Mouse (Mus musculus): ENCODE measurements at regions not wholly inside any gene's neighbourhood (a gene's known extent, or its start where the extent isn't known, plus 50 kb on each side); places are given as distances from the start of the nearest gene placed in this dataset.
"Not testable (repeated sequence)": the region's sequence is repeated elsewhere in the genome, so short reads cannot be mapped to it uniquely, and the experiment has no call there.

- TF ChIP-seq GATA1 (IDR thresholded peaks at IDR 0.05; ENCODE audit: borderline replicate concordance, low read length) = no peak
- no peak for TF ChIP-seq GATA2 (IDR thresholded peaks at IDR 0.05; ENCODE audit: borderline replicate concordance, low read depth, low read length)
- TF ChIP-seq CTCF (IDR thresholded peaks at IDR 0.05; ENCODE audit: low read depth, low read length) = no peak
- TF ChIP-seq POLR2AphosphoS5 (IDR thresholded peaks at IDR 0.05; ENCODE audit: insufficient replicate concordance, low read depth, low read length) = no peak
- TF ChIP-seq TAL1 (conservative IDR thresholded peaks at IDR 0.05; ENCODE audit: low read depth, low read length) = no peak
- H3K4me1 ChIP-seq (ENCODE audit: insufficient read depth, low read depth, low read length) = no peaks in the 10 kb centered on the region
- ATAC-seq (ENCODE audit: extremely low read depth, insufficient number of reproducible peaks, low FRiP score, poor library complexity, severe bottlenecking) = no peak
- DNase-seq (ENCODE audit: low spot score) = no peak
- no peak overlapping the region for H3K4me3 ChIP-seq (ENCODE audit: low read depth, low read length)
- H3K9me3 ChIP-seq (replicated peaks) = no peaks in the 10 kb centered on the region
- 0 out of 2 replicates have a peak, but pooled peaks cover under 1% of the 10 kb centered on the region for H3K27me3 ChIP-seq (ENCODE audit: insufficient read depth, low read length)
- H3K36me3 ChIP-seq (replicated peaks) = no peaks in the 10 kb centered on the region
Measured at GRCm38 (mm10) chr6:6371444-6372093, 154.6 kb upstream of the Slc25a13 start.

- Histone ChIP-seq H3K27me3 (ENCODE audit: insufficient read depth, low read length) (peaks cover 11% of the 10 kb centered on the region), H3K36me3 (replicated peaks) (no peaks in the 10 kb centered on the region), H3K4me3 (ENCODE audit: low read depth, low read length) (no peak overlapping the region), H3K9me3 (replicated peaks) (no peaks in the 10 kb centered on the region), H3K4me1 (ENCODE audit: insufficient read depth, low read depth, low read length) (no peaks in the 10 kb centered on the region)
- ATAC-seq (ENCODE audit: extremely low read depth, insufficient number of reproducible peaks, low FRiP score, poor library complexity, severe bottlenecking) (no peak), DNase-seq (ENCODE audit: low spot score) (no peak)
- TF ChIP-seq TAL1 (conservative IDR thresholded peaks at IDR 0.05; ENCODE audit: low read depth, low read length) (no peak), GATA2 (IDR thresholded peaks at IDR 0.05; ENCODE audit: borderline replicate concordance, low read depth, low read length) (no peak), POLR2AphosphoS5 (IDR thresholded peaks at IDR 0.05; ENCODE audit: insufficient replicate concordance, low read depth, low read length) (no peak), GATA1 (IDR thresholded peaks at IDR 0.05; ENCODE audit: borderline replicate concordance, low read length) (no peak), CTCF (IDR thresholded peaks at IDR 0.05; ENCODE audit: low read depth, low read length) (no peak)
Measured at GRCm38 (mm10) chr6:6364037-6364436, 147.1 kb upstream of the Slc25a13 start.

GRCm38 (mm10) chr6:6362678-6363354 lies 145.8 kb upstream of the Slc25a13 start:
- no peak overlapping the region for H3K4me3 ChIP-seq (ENCODE audit: low read depth, low read length)
- TF ChIP-seq TAL1 (conservative IDR thresholded peaks at IDR 0.05; ENCODE audit: low read depth, low read length) (no peak), POLR2AphosphoS5 (IDR thresholded peaks at IDR 0.05; ENCODE audit: insufficient replicate concordance, low read depth, low read length) (no peak), GATA1 (IDR thresholded peaks at IDR 0.05; ENCODE audit: borderline replicate concordance, low read length) (no peak), CTCF (IDR thresholded peaks at IDR 0.05; ENCODE audit: low read depth, low read length) (no peak), GATA2 (IDR thresholded peaks at IDR 0.05; ENCODE audit: borderline replicate concordance, low read depth, low read length) (no peak)
- no peaks in the 10 kb centered on the region for H3K36me3 ChIP-seq (replicated peaks)
- no peaks in the 10 kb centered on the region for H3K9me3 ChIP-seq (replicated peaks)
- ATAC-seq (ENCODE audit: extremely low read depth, insufficient number of reproducible peaks, low FRiP score, poor library complexity, severe bottlenecking) = no peak
- peaks cover 13% of the 10 kb centered on the region for H3K27me3 ChIP-seq (ENCODE audit: insufficient read depth, low read length)
- H3K4me1 ChIP-seq (ENCODE audit: insufficient read depth, low read depth, low read length) = no peaks in the 10 kb centered on the region
- no peak for DNase-seq (ENCODE audit: low spot score)

- H3K9me3 ChIP-seq (replicated peaks); ATAC-seq (ENCODE audit: extremely low read depth, insufficient number of reproducible peaks, low FRiP score, poor library complexity, severe bottlenecking); DNase-seq (ENCODE audit: low spot score); H3K4me3 ChIP-seq (ENCODE audit: low read depth, low read length); H3K36me3 ChIP-seq (replicated peaks); H3K4me1 ChIP-seq (ENCODE audit: insufficient read depth, low read depth, low read length): not testable (repeated sequence)
- peaks cover 10% of the 10 kb centered on the region for H3K27me3 ChIP-seq (ENCODE audit: insufficient read depth, low read length)
Measured at GRCm38 (mm10) chr6:6361181-6361580, 144.2 kb upstream of the Slc25a13 start.

- H3K9me3 ChIP-seq (replicated peaks) = no peaks in the 10 kb centered on the region
- H3K4me1 ChIP-seq (ENCODE audit: insufficient read depth, low read depth, low read length) = no peaks in the 10 kb centered on the region
- DNase-seq (ENCODE audit: low spot score) (no peak), ATAC-seq (ENCODE audit: extremely low read depth, insufficient number of reproducible peaks, low FRiP score, poor library complexity, severe bottlenecking) (no peak)
- H3K36me3 ChIP-seq (replicated peaks) = no peaks in the 10 kb centered on the region
- TF ChIP-seq TAL1 (conservative IDR thresholded peaks at IDR 0.05; ENCODE audit: low read depth, low read length) (no peak), GATA2 (IDR thresholded peaks at IDR 0.05; ENCODE audit: borderline replicate concordance, low read depth, low read length) (no peak), CTCF (IDR thresholded peaks at IDR 0.05; ENCODE audit: low read depth, low read length) (no peak), POLR2AphosphoS5 (IDR thresholded peaks at IDR 0.05; ENCODE audit: insufficient replicate concordance, low read depth, low read length) (no peak), GATA1 (IDR thresholded peaks at IDR 0.05; ENCODE audit: borderline replicate concordance, low read length) (no peak)
- 0 out of 2 replicates have a peak, but pooled peaks cover 2% of the 10 kb centered on the region for H3K27me3 ChIP-seq (ENCODE audit: insufficient read depth, low read length)
- H3K4me3 ChIP-seq (ENCODE audit: low read depth, low read length) = no peak overlapping the region
Measured at GRCm38 (mm10) chr6:6357477-6357876, 140.5 kb upstream of the Slc25a13 start.

GRCm38 (mm10) chr6:6356967-6357366 lies 140.0 kb upstream of the Slc25a13 start:
- no peaks in the 10 kb centered on the region for H3K36me3 ChIP-seq (replicated peaks)
- 0 out of 2 replicates have a peak, but pooled peaks cover 2% of the 10 kb centered on the region for H3K27me3 ChIP-seq (ENCODE audit: insufficient read depth, low read length)
- no peaks in the 10 kb centered on the region for H3K4me1 ChIP-seq (ENCODE audit: insufficient read depth, low read depth, low read length)
- TF ChIP-seq GATA1 (IDR thresholded peaks at IDR 0.05; ENCODE audit: borderline replicate concordance, low read length) (no peak), TAL1 (conservative IDR thresholded peaks at IDR 0.05; ENCODE audit: low read depth, low read length) (no peak), CTCF (IDR thresholded peaks at IDR 0.05; ENCODE audit: low read depth, low read length) (no peak), POLR2AphosphoS5 (IDR thresholded peaks at IDR 0.05; ENCODE audit: insufficient replicate concordance, low read depth, low read length) (no peak), GATA2 (IDR thresholded peaks at IDR 0.05; ENCODE audit: borderline replicate concordance, low read depth, low read length) (no peak)
- no peak overlapping the region for H3K4me3 ChIP-seq (ENCODE audit: low read depth, low read length)
- ATAC-seq (ENCODE audit: extremely low read depth, insufficient number of reproducible peaks, low FRiP score, poor library complexity, severe bottlenecking) (no peak), DNase-seq (ENCODE audit: low spot score) (no peak)
- no peaks in the 10 kb centered on the region for H3K9me3 ChIP-seq (replicated peaks)
